Mouse (Mus musculus) hindbrain, postnatal 0 days (tissue): ENCODE measurements at regions not wholly inside any gene's neighbourhood (a gene's known extent, or its start where the extent isn't known, plus 50 kb on each side); places are given as distances from the start of the nearest gene placed in this dataset.
A peak's percentile ranks its signal among the peaks of the same experiment; 100 is the strongest.

Experiments used
- ATAC-seq: fragments of 200-750 bp; cut with Nextera tagmentation; 2 replicates; pipeline ENCODE4 v1.8.0; 2017; ENCODE audit warnings: mild to moderate bottlenecking, moderate TSS enrichment, moderate library complexity
- DNase-seq: peaks from one replicate; pipeline ENCODE4 v3.0.0-alpha.2; 2015; ENCODE audit warnings: low spot score
- H3K27ac ChIP-seq: fragments of 300-500 bp; sonication (generic); 2 replicates; pipeline ENCODE4 v1.5.1; 2014; ENCODE audit warnings: mild to moderate bottlenecking
- H3K27me3 ChIP-seq: fragments of 300-500 bp; sonication (generic); 2 replicates; pipeline ENCODE4 v1.6.1; 2014; ENCODE audit warnings: low read length, mixed read lengths; ENCODE audit not compliant: insufficient read depth
- H3K36me3 ChIP-seq: fragments of 300-500 bp; sonication (generic); 2 replicates; pipeline ENCODE4 v1.6.1; 2014; ENCODE audit warnings: low read length, mixed read lengths; ENCODE audit not compliant: insufficient read depth
- H3K4me1 ChIP-seq: fragments of 300-500 bp; sonication (generic); 2 replicates; pipeline ENCODE4 v1.6.1; 2014; ENCODE audit warnings: antibody characterized with exemption, low read length, mixed read lengths; ENCODE audit not compliant: insufficient read depth
- H3K4me2 ChIP-seq: fragments of 300-500 bp; sonication (generic); 2 replicates; pipeline ENCODE4 v1.6.1; 2014; ENCODE audit warnings: low read depth, mild to moderate bottlenecking, low read length, moderate library complexity, mixed read lengths
- H3K4me3 ChIP-seq: fragments of 300-500 bp; sonication (generic); 2 replicates; pipeline ENCODE4 v1.5.1; 2014; ENCODE audit warnings: low read length
- H3K9ac ChIP-seq: fragments of 300-500 bp; sonication (generic); replicated peaks from 2 replicates; pipeline ENCODE4 v1.6.1; 2014; ENCODE audit warnings: mild to moderate bottlenecking, low read length, moderate library complexity, mixed read lengths
- H3K9me3 ChIP-seq: fragments of 300-500 bp; sonication (generic); 2 replicates; pipeline ENCODE4 v1.6.1; 2016; ENCODE audit warnings: low read length, mixed read lengths
- CTCF ChIP-seq: IDR thresholded peaks from 2 replicates; pipeline ENCODE4 v1.5.1; 2016; ENCODE audit warnings: antibody characterized with exemption, control low read depth, low read depth
- WGBS: fragments of 180-500 bp; shearing (Covaris S2); extraction: QIAGEN DNeasy Blood & Tissue Kit; methylation state at CpG from one replicate; pipeline ENCODE4 v1.1.7; 2014; 5-methylcytosine and 5-hydroxymethylcytosine counted together

GRCm38 (mm10) chr11:17665624-17666552, 287.8 kb downstream of the Etaa1 start:
- Histone ChIP-seq H3K4me1 (no peaks in the 10 kb centered on the region), H3K36me3 (no peaks in the 10 kb centered on the region), H3K27me3 (no peaks in the 10 kb centered on the region), H3K4me2 (no peak overlapping the region), H3K9me3 (no peaks in the 10 kb centered on the region), H3K4me3 (no peak overlapping the region), H3K27ac (no peak overlapping the region), H3K9ac (no peak overlapping the region)
- ATAC-seq, result no peak
- 65% methylated on average over 11 of the region's 11 CpGs for WGBS
- DNase-seq, result no peak
- no peak for TF ChIP-seq CTCF

- WGBS, result 64% methylated on average over 4 of the region's 4 CpGs
Measured at GRCm38 (mm10) chr11:17680998-17681397, 272.7 kb downstream of the Etaa1 start.

GRCm38 (mm10) chr11:17685711-17686113, 268.0 kb downstream of the Etaa1 start:
- ATAC-seq, result peak; percentile 67; the same call in 1 of the 2 replicates
- peak; percentile 71 for TF ChIP-seq CTCF
- Histone ChIP-seq H3K4me2 (no peak overlapping the region), H3K4me1 (no peaks in the 10 kb centered on the region), H3K9me3 (peaks cover 5% of the 10 kb centered on the region; the same call in 1 of the 2 replicates), H3K36me3 (no peaks in the 10 kb centered on the region), H3K9ac (no peak overlapping the region), H3K27me3 (no peaks in the 10 kb centered on the region), H3K27ac (no peak overlapping the region), H3K4me3 (no peak overlapping the region)
- DNase-seq, result peak; percentile 83
- 42% methylated on average over 4 of the region's 4 CpGs for WGBS

More at GRCm38 (mm10) chr11:17680998-17681397, 272.7 kb downstream of the Etaa1 start:
- Histone ChIP-seq H3K9me3 (peaks cover 5% of the 10 kb centered on the region; the same call in 1 of the 2 replicates), H3K27ac (no peak overlapping the region), H3K4me1 (no peaks in the 10 kb centered on the region), H3K4me2 (no peak overlapping the region), H3K4me3 (no peak overlapping the region), H3K9ac (no peak overlapping the region), H3K27me3 (no peaks in the 10 kb centered on the region), H3K36me3 (no peaks in the 10 kb centered on the region)
- DNase-seq (no peak), ATAC-seq (no peak)
- TF ChIP-seq CTCF, result no peak

GRCm38 (mm10) chr11:17686806-17687205, 266.9 kb downstream of the Etaa1 start:
- Histone ChIP-seq H3K4me2 (no peak overlapping the region), H3K4me3 (no peak overlapping the region), H3K27me3 (no peaks in the 10 kb centered on the region), H3K27ac (no peak overlapping the region), H3K4me1 (no peaks in the 10 kb centered on the region), H3K36me3 (no peaks in the 10 kb centered on the region), H3K9me3 (peaks cover 5% of the 10 kb centered on the region; the same call in 1 of the 2 replicates), H3K9ac (no peak overlapping the region)
- 36% methylated on average over 2 of the region's 2 CpGs for WGBS
- no peak for ATAC-seq
- no peak for TF ChIP-seq CTCF
- peak; percentile 17 for DNase-seq

- H3K4me2 ChIP-seq, result no peak overlapping the region
- 23% methylated on average over 2 of the region's 2 CpGs for WGBS
- no peaks in the 10 kb centered on the region for H3K4me1 ChIP-seq
- H3K27ac ChIP-seq, result no peak overlapping the region
- no peak for TF ChIP-seq CTCF
- H3K9me3 ChIP-seq, result no peaks in the 10 kb centered on the region
- no peak overlapping the region for H3K4me3 ChIP-seq
- no peak overlapping the region for H3K9ac ChIP-seq
- DNase-seq (no peak), ATAC-seq (no peak)
- H3K27me3 ChIP-seq, result no peaks in the 10 kb centered on the region
- H3K36me3 ChIP-seq, result no peaks in the 10 kb centered on the region
Measured at GRCm38 (mm10) chr11:17694145-17694544, 259.5 kb downstream of the Etaa1 start.

GRCm38 (mm10) chr11:17708769-17709168, 244.9 kb downstream of the Etaa1 start:
- Histone ChIP-seq H3K9me3 (no peaks in the 10 kb centered on the region), H3K4me1 (no peaks in the 10 kb centered on the region), H3K9ac (no peak overlapping the region), H3K4me2 (no peak overlapping the region), H3K4me3 (no peak overlapping the region), H3K27ac (no peak overlapping the region), H3K36me3 (no peaks in the 10 kb centered on the region), H3K27me3 (no peaks in the 10 kb centered on the region)
- no peak for TF ChIP-seq CTCF
- no peak for DNase-seq
- ATAC-seq, result no peak

GRCm38 (mm10) chr11:17722051-17722450, 231.6 kb downstream of the Etaa1 start:
- Histone ChIP-seq H3K27me3 (no peaks in the 10 kb centered on the region), H3K9ac (no peak overlapping the region), H3K4me3 (no peak overlapping the region), H3K27ac (no peak overlapping the region), H3K4me2 (no peak overlapping the region), H3K9me3 (no peaks in the 10 kb centered on the region), H3K36me3 (no peaks in the 10 kb centered on the region), H3K4me1 (no peaks in the 10 kb centered on the region)
- no peak for DNase-seq
- 86% methylated on average over 1 of the region's 1 CpGs for WGBS
- no peak for ATAC-seq
- TF ChIP-seq CTCF, result no peak
